Mouse (Mus musculus) liver, postnatal 0 days (tissue): ENCODE measurements at regions not wholly inside any gene's neighbourhood (a gene's known extent, or its start where the extent isn't known, plus 50 kb on each side); places are given as distances from the start of the nearest gene placed in this dataset.

Experiments used
- CTCF ChIP-seq: sonication (generic); IDR thresholded peaks from 2 replicates; pipeline ENCODE4 v1.5.1; 2016; ENCODE audit warnings: antibody characterized with exemption, low read depth
- EP300 ChIP-seq: IDR thresholded peaks from 2 replicates; pipeline ENCODE4 v1.6.1; 2016; ENCODE audit warnings: antibody characterized with exemption, low read depth, mild to moderate bottlenecking

DNA sequence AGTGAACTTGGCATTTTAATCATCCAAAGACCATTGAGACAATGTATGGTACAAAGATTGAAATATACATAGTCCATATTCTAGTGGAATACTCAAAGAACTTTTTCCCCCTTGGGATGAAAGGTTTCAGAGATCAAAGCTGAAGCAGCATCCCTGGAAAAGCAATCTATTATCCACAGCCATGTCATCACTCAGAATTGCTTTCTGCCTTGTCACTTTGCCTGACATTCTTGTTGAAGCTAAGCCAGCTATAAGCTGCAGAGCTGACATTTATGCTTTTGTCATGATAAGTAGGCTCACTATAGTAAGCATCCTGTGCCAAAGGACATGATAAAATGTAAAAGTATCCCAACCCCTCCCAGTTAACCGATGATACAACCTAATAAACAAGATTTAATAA lies 1077.6 kb downstream of the Fstl5 start:
- TF ChIP-seq EP300, result no peak
- no peak for TF ChIP-seq CTCF
